Mouse (Mus musculus) bone marrow macrophage, adult 2 months (primary cell): ENCODE results near the gene Sbno1.

Experiments
- CTCF ChIP-seq: IDR thresholded peaks from 2 replicates; pipeline ENCODE4 v1.5.1; 2012; ENCODE audit warnings: low read depth, mild to moderate bottlenecking, low read length, moderate library complexity
- POLR2A ChIP-seq: IDR thresholded peaks from 2 replicates; pipeline ENCODE4 v1.6.1; 2012; ENCODE audit warnings: mild to moderate bottlenecking, low read depth, low read length, borderline replicate concordance

- TF ChIP-seq CTCF (no peak), POLR2A (no peak)
These were observed 70.3 kb downstream of the Sbno1 start for GRCm38 (mm10) chr5:124355425-124355959.
